Mouse (Mus musculus) MEL (cell line): ENCODE measurements around the gene Dspp. TPM values are rescaled to one million over a fixed set of nuclear protein-coding genes. Genes with fewer than 3 reads are reported as not detected.

ENCODE experiments used
- DNase-seq: peaks from one replicate; pipeline ENCODE4 v3.0.0; 2011; ENCODE audit warnings: low read depth, low spot score
- H3K27ac ChIP-seq: 2 replicates; pipeline ENCODE4 v1.5.1; 2012; ENCODE audit warnings: low read depth, mild to moderate bottlenecking, control low read depth, low read length, moderate library complexity; ENCODE audit not compliant: control insufficient read depth
- H3K27me3 ChIP-seq, 2 experiments: fragments of 150-350 bp in 1 of 2; sonication (generic) in 1 of 2; 2 replicates each; pipeline ENCODE4 v1.6.1; 2012; ENCODE audit warnings: low read length in 2 of 2, mild to moderate bottlenecking in 2 of 2, improper control_type of control experiment in 1 of 2, moderate library complexity in 1 of 2; ENCODE audit not compliant: insufficient read depth in 2 of 2, control insufficient read depth in 1 of 2
- H3K36me3 ChIP-seq, 2 experiments: 2 replicates each; pipeline ENCODE4 v1.6.1; 2012 to 2014; ENCODE audit warnings: low read length in 2 of 2, improper control_type of control experiment in 1 of 2, inconsistent platforms in 1 of 2, mild to moderate bottlenecking in 1 of 2; ENCODE audit not compliant: insufficient read depth in 2 of 2, control insufficient read depth in 1 of 2
- H3K4me1 ChIP-seq, 2 experiments: fragments of 150-350 bp in 1 of 2; sonication (generic) in 1 of 2; 2 replicates each; pipeline ENCODE4 v1.6.1; 2012; ENCODE audit warnings: low read length in 2 of 2, improper control_type of control experiment in 1 of 2, mild to moderate bottlenecking in 1 of 2; ENCODE audit not compliant: insufficient read depth in 2 of 2, control insufficient read depth in 1 of 2
- H3K4me3 ChIP-seq, 2 experiments: fragments of 150-350 bp in 1 of 2; sonication (generic) in 1 of 2; 2 replicates each; pipeline ENCODE4 v1.5.1; 2012; ENCODE audit warnings: low read depth in 2 of 2, low read length in 2 of 2, mild to moderate bottlenecking in 2 of 2, moderate library complexity in 2 of 2, control low read depth in 1 of 2, improper control_type of control experiment in 1 of 2; ENCODE audit not compliant: control insufficient read depth in 1 of 2, insufficient read depth in 1 of 2
- H3K79me2 ChIP-seq: 2 replicates; pipeline ENCODE4 v1.6.1; 2012; ENCODE audit warnings: mild to moderate bottlenecking, low read length, moderate library complexity; ENCODE audit not compliant: control insufficient read depth, poor library complexity, insufficient read depth
- H3K9ac ChIP-seq: 2 replicates; pipeline ENCODE4 v1.6.1; 2012; ENCODE audit warnings: low read depth, mild to moderate bottlenecking, control low read depth, low read length, moderate library complexity; ENCODE audit not compliant: control insufficient read depth, poor library complexity, severe bottlenecking
- H3K9me3 ChIP-seq: fragments of 150-350 bp; sonication (generic); replicated peaks from 2 replicates; pipeline ENCODE4 v1.6.1; 2012; ENCODE audit warnings: mild to moderate bottlenecking, low read length, improper control_type of control experiment, moderate library complexity; ENCODE audit not compliant: insufficient read depth
- CTCF ChIP-seq, 3 experiments: IDR thresholded peaks in 2 of 3; conservative IDR thresholded peaks in 1 of 3; 2 replicates each; pipeline ENCODE4 v1.5.1; 2011 to 2012; ENCODE audit warnings: low read length in 3 of 3, low read depth in 2 of 3, mild to moderate bottlenecking in 2 of 3, improper control_type of control experiment in 1 of 3, inconsistent platforms in 1 of 3, mixed read lengths in 1 of 3, moderate library complexity in 1 of 3; ENCODE audit not compliant: control insufficient read depth in 1 of 3, insufficient read depth in 1 of 3, poor library complexity in 1 of 3, severe bottlenecking in 1 of 3
- ELF1 ChIP-seq: IDR thresholded peaks from 2 replicates; pipeline ENCODE4 v1.6.1; 2014; ENCODE audit warnings: low read depth, mild to moderate bottlenecking, inconsistent platforms, low read length, improper control_type of control experiment, moderate library complexity
- EP300 ChIP-seq, 2 experiments: IDR thresholded peaks; 2 replicates each; pipeline ENCODE4 v1.6.1; 2011; ENCODE audit warnings: improper control_type of control experiment in 2 of 2, low read length in 2 of 2, low read depth in 1 of 2, mild to moderate bottlenecking in 1 of 2
- MEF2A ChIP-seq: IDR thresholded peaks from 2 replicates; pipeline ENCODE4 v1.6.1; 2014; ENCODE audit warnings: low read depth, mild to moderate bottlenecking, inconsistent platforms, low read length, improper control_type of control experiment; ENCODE audit not compliant: poor library complexity, insufficient replicate concordance, severe bottlenecking; ENCODE audit errors: extremely low read depth
- NELFE ChIP-seq: IDR thresholded peaks from 2 replicates; pipeline ENCODE4 v1.6.1; 2011; ENCODE audit warnings: low read depth, low read length, improper control_type of control experiment
- RCOR1 ChIP-seq: IDR thresholded peaks from 2 replicates; pipeline ENCODE4 v1.6.1; 2012; ENCODE audit warnings: low read depth, mild to moderate bottlenecking, inconsistent platforms, low read length, improper control_type of control experiment
- TAL1 ChIP-seq: IDR thresholded peaks from 2 replicates; pipeline ENCODE4 v1.6.1; 2012; ENCODE audit warnings: mild to moderate bottlenecking, inconsistent platforms, low read length, moderate library complexity, mixed read lengths
- TCF12 ChIP-seq: IDR thresholded peaks from 2 replicates; pipeline ENCODE4 v1.6.1; 2014; ENCODE audit warnings: low read depth, mild to moderate bottlenecking, inconsistent platforms, low read length, improper control_type of control experiment, moderate library complexity
- UBTF ChIP-seq: IDR thresholded peaks from 2 replicates; pipeline ENCODE4 v1.6.1; 2012; ENCODE audit warnings: low read depth, mild to moderate bottlenecking, inconsistent platforms, low read length, improper control_type of control experiment, moderate library complexity, borderline replicate concordance; ENCODE audit not compliant: insufficient read depth
- polyA plus RNA-seq, 2 experiments: library from polyadenylated mRNA; stranded (reverse) in 1 of 2; unstranded in 1 of 2; fragments of >175 nt in 1 of 2; fragments of >200 nt in 1 of 2; gene quantifications; 2 replicates each; pipeline versions ENCODE4 v1.2.1 to v1.2.4; 2012; ENCODE audit warnings: low replicate concordance in 2 of 2, low read depth in 1 of 2; ENCODE audit not compliant: insufficient read length in 2 of 2, insufficient read depth in 1 of 2, missing spikeins in 1 of 2
- total RNA-seq: library from RNA; depleted of rRNA; stranded (reverse); fragments of 300-350 nt; gene quantifications from 2 replicates; pipeline ENCODE4 v1.2.3, GENCODE M21; 2012

The Dspp gene
- total and polyA plus RNA-seq, 3 experiments: not detected

GRCm38 (mm10) chr5:104144057-104144456, 26.5 kb upstream of the Dspp start:
- no peaks in the 10 kb centered on the region for H3K79me2 ChIP-seq
- no peak overlapping the region for H3K4me3 ChIP-seq
- H3K9me3 ChIP-seq: no peaks in the 10 kb centered on the region
- H3K4me1 ChIP-seq: no peaks in the 10 kb centered on the region
- H3K27ac ChIP-seq: no peak overlapping the region
- no peak for DNase-seq
- no peaks in the 10 kb centered on the region for H3K27me3 ChIP-seq
- H3K36me3 ChIP-seq: no peaks in the 10 kb centered on the region
- no peak overlapping the region for H3K9ac ChIP-seq
- no peak for TF ChIP-seq RCOR1
- TF ChIP-seq EP300 (IDR thresholded peaks at IDR 0.05; ENCODE audit: low read depth in 1 of 2, low read length in 2 of 2): no peak
- TF ChIP-seq, all 39 proteins: peak for 0

- H3K4me3 ChIP-seq: no peak overlapping the region
- H3K27ac ChIP-seq: no peak overlapping the region
- no peaks in the 10 kb centered on the region for H3K27me3 ChIP-seq
- TF ChIP-seq TAL1: no peak
- TF ChIP-seq UBTF: no peak
- no peaks in the 10 kb centered on the region for H3K4me1 ChIP-seq
- H3K9me3 ChIP-seq: no peaks in the 10 kb centered on the region
- no peaks in the 10 kb centered on the region for H3K36me3 ChIP-seq
- no peaks in the 10 kb centered on the region for H3K79me2 ChIP-seq
- DNase-seq: no peak
- no peak overlapping the region for H3K9ac ChIP-seq
These were observed 21.2 kb upstream of the Dspp start for GRCm38 (mm10) chr5:104149349-104149748.

GRCm38 (mm10) chr5:104150196-104150595, 20.3 kb upstream of the Dspp start:
- H3K4me3 ChIP-seq: no peak overlapping the region
- H3K9me3 ChIP-seq: no peaks in the 10 kb centered on the region
- TF ChIP-seq TCF12 (no peak), UBTF (no peak), NELFE (no peak), ELF1 (no peak), CTCF (IDR thresholded peaks at IDR 0.05 in 2 of 3, conservative IDR thresholded peaks at IDR 0.05 in 1 of 3; ENCODE audit: control insufficient read depth in 1 of 3, insufficient read depth in 1 of 3, low read depth in 2 of 3, low read length in 3 of 3, poor library complexity in 1 of 3, severe bottlenecking in 1 of 3) (no peak), MEF2A (no peak)
- no peak overlapping the region for H3K27ac ChIP-seq
- H3K4me1 ChIP-seq: no peaks in the 10 kb centered on the region
- H3K79me2 ChIP-seq: no peaks in the 10 kb centered on the region
- no peaks in the 10 kb centered on the region for H3K27me3 ChIP-seq
- no peaks in the 10 kb centered on the region for H3K36me3 ChIP-seq
- H3K9ac ChIP-seq: no peak overlapping the region
- DNase-seq: no peak
